Mouse (Mus musculus) heart, embryonic 15.5 days (tissue): ENCODE results near the gene Gm20683. TPM values are rescaled to one million over a fixed set of nuclear protein-coding genes. Genes with fewer than 3 reads are reported as not detected.
A peak's percentile ranks its signal among the peaks of the same experiment; 100 is the strongest.

Source experiments
- ATAC-seq: fragments of 200-750 bp; cut with Nextera tagmentation; replicated peaks from 2 replicates; pipeline ENCODE4 v1.8.0; 2017; ENCODE audit warnings: low read depth, moderate TSS enrichment; ENCODE audit not compliant: insufficient number of reproducible peaks, insufficient read depth, low FRiP score
- H3K27ac ChIP-seq: fragments of 300-500 bp; sonication (generic); 2 replicates; pipeline ENCODE4 v1.5.1; 2015; ENCODE audit warnings: mild to moderate bottlenecking, inconsistent platforms
- H3K27me3 ChIP-seq: fragments of 300-500 bp; sonication (generic); 2 replicates; pipeline ENCODE4 v1.6.1; 2015; ENCODE audit warnings: inconsistent platforms
- H3K36me3 ChIP-seq: fragments of 300-500 bp; sonication (generic); 2 replicates; pipeline ENCODE4 v1.6.1; 2015; ENCODE audit warnings: mild to moderate bottlenecking, inconsistent platforms
- H3K4me1 ChIP-seq: fragments of 300-500 bp; sonication (generic); replicated peaks from 2 replicates; pipeline ENCODE4 v1.6.1; 2015; ENCODE audit warnings: inconsistent platforms
- H3K4me2 ChIP-seq: fragments of 300-500 bp; sonication (generic); 2 replicates; pipeline ENCODE4 v1.6.1; 2015; ENCODE audit warnings: inconsistent platforms, mild to moderate bottlenecking, moderate library complexity
- H3K4me3 ChIP-seq: fragments of 300-500 bp; sonication (generic); 2 replicates; pipeline ENCODE4 v1.5.1; 2015; ENCODE audit warnings: mild to moderate bottlenecking, inconsistent platforms
- H3K9ac ChIP-seq: fragments of 300-500 bp; sonication (generic); 2 replicates; pipeline ENCODE4 v1.6.1; 2015; ENCODE audit warnings: mild to moderate bottlenecking, inconsistent platforms
- H3K9me3 ChIP-seq: fragments of 300-500 bp; sonication (generic); replicated peaks from 2 replicates; pipeline ENCODE4 v1.6.1; 2016; ENCODE audit warnings: inconsistent platforms
- WGBS: fragments of 180-500 bp; shearing (Covaris S2); methylation state at CpG from one replicate; pipeline ENCODE4 v1.1.7; 2015; ENCODE audit warnings: mixed read lengths; 5-methylcytosine and 5-hydroxymethylcytosine counted together
- polyA plus RNA-seq: library from polyadenylated mRNA; unstranded; fragments of >200 nt; fragmentation: Nextera tagmentation; extraction: Ambion mirVana; gene quantifications from 2 replicates; pipeline ENCODE4 v1.2.1, GENCODE M21; 2015

The Gm20683 gene
- polyA plus RNA-seq, 1 experiment from 2014 or later: 1.7 TPM

DNA sequence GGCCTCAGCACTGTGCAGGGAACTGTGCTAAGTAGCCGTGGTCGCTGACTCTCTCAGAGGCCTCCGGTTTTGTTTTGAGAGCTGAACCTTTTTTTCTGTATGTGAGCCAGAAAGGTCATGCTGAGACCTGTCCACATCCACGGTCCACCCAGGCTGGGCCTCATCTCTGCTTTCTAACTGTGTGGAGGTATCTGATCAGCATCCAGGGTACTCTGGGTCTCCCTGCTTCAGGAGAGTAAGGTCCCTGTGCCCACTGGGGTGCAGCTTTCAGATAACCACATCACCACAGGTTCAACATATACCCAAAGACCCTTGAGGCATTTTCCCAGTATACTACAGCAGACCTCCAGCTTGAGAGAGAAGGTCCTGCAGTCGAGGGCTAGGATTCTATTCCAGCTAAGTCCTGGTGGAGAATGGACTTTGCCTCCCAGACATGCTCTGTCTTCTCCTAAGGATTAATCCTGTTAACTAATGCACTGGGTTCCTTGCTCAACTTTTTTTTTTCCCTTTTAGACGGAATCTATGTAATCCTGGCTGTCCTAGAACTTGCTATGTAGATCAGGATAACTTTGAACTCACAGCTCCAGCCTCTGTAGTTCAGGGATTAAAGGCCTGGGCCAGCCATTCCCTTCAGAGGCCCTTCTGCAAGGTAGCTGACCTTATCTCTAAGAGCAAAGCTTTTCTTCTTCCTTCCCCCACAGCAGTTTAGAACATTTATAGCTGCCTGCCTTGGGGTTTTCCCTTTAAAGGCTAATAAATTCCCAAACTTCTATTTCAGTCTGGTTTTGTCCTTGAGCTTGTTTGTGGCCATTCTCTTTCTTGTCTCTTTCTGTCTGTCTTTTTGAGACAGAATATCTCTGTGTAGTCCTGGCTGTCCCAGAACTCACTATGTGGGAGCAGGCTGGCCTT lies 20.4 kb upstream of the Gm20683 start:
- Histone ChIP-seq H3K4me1 (peaks cover 37% of the 10 kb centered on the region), H3K9me3 (no peaks in the 10 kb centered on the region), H3K4me2 (peak overlapping the region; percentile 96), H3K4me3 (peak overlapping the region; percentile 75), H3K9ac (peak overlapping the region; percentile 82), H3K27ac (peak overlapping the region; percentile 72), H3K36me3 (peaks cover 15% of the 10 kb centered on the region; the same call in 1 of the 2 replicates), H3K27me3 (no peaks in the 10 kb centered on the region)
- WGBS: 12% methylated on average over 6 of the region's 6 CpGs
- ATAC-seq: no peak

DNA sequence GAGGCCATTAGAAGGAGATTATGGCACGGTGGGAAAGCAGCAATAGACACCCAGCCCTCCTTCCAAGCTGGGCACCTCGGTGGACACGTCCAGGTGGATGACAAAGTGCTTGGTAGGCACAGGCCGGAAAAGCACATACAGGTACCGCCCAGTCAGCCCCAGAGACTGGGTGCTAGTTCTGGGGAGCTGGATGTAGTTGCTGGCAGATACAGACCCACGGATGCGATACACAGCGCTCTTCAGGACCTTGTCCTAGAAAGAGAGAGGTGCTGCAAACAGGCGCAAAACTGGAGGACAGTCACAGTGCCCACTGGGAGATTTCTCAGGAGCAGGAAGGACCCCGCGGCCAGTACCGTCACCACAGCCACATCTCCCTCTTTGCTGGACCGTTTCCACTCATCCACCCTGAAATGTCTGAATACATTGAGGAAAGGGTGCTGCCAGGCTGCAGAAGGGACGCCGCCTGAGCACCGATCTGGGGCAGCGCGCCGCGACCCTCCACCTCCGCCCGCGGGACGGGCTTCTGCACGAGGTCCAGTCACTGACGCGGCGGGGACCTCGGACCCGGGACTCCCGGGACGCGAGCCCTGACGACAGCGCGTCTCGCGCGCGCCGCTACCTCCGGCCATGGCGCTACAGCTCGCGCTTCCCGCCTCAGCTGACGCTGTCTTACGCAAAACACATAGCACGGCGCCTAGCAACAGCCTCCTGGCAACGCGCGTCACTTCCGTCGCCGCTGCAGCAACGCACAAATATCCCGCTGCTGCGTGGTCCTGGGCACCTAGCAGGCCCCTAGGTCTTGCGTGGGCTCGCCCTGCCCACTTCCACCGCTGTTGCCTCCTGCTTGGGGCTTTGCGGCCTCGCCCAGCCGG lies 19.5 kb upstream of the Gm20683 start, which contains the start of gene Wdr90:
Wdr90 (minus strand) TSS at position 670 of the 872 bp plus-strand sequence.
- Histone ChIP-seq H3K9me3 (no peaks in the 10 kb centered on the region), H3K9ac (peak within 1 kb of the TSS; percentile 82), H3K4me1 (peaks cover 28% of the 10 kb centered on the region), H3K27ac (peak within 1 kb of the TSS; percentile 72), H3K4me2 (peak within 1 kb of the TSS; percentile 96), H3K4me3 (peak within 1 kb of the TSS; percentile 75), H3K27me3 (no peaks in the 10 kb centered on the region), H3K36me3 (peaks cover 15% of the 10 kb centered on the region; the same call in 1 of the 2 replicates)
- WGBS: 3% methylated on average over 65 of the region's 65 CpGs
- ATAC-seq: peak; percentile 81

DNA sequence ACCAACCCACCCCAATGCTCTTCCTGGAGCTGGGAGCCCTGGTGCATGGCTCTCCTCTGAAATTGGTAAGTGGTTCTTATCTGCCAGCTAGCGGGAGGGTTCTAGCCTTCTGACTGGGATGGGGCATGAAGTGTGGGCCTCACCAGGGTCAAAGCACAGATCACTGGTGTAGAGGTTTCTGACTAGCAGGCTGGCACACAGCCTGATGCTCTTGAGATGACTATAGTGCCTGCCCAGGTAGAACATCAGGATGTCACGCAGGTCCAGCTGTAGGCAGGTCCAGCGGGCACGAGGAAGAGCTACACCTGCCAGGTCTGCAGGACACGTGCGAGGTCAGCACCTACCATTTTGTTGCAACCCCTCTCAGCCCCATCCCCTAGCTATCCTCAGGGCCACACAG lies 18.7 kb upstream of the Gm20683 start:
- Histone ChIP-seq H3K9ac (no peak overlapping the region), H3K4me1 (peaks cover 20% of the 10 kb centered on the region), H3K4me3 (no peak overlapping the region), H3K9me3 (no peaks in the 10 kb centered on the region), H3K36me3 (peaks cover 15% of the 10 kb centered on the region; the same call in 1 of the 2 replicates), H3K27me3 (no peaks in the 10 kb centered on the region), H3K27ac (no peak overlapping the region), H3K4me2 (peak overlapping the region; percentile 96)
- ATAC-seq: no peak
- WGBS: 83% methylated on average over 6 of the region's 6 CpGs

DNA sequence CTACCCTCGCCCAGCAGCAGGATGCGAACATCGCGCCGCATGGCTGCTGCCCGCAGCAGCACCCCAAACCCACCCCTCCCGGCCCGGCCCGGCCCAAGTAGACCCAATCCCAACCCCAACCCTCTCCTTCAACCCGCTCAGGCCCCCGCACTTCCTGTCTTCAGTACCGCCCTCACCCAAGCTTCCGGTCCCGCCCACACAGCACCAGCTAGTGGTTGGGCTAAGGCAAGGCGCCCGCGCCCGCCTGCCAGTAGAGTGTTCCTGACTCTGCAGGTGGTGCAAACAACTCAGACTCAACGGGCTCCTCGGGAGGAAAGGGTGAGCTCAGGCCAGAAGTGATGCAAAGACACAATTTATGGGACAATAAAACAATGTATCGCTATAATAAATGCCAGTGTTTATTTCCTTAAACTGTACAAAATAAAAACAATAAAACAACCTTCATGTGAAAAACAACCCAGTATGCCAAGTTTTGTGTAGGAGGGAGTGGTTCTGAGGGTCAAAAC lies 2.9 kb upstream of the Gm20683 start, which contains the start of gene Rhot2:
Rhot2 (minus strand) TSS at position 456 of the 506 bp plus-strand sequence.
- H3K4me3 ChIP-seq: peak within 1 kb of the TSS; percentile 95
- peak within 1 kb of the TSS; percentile 88 for H3K27ac ChIP-seq
- H3K4me2 ChIP-seq: peak within 1 kb of the TSS; percentile 78
- H3K9ac ChIP-seq: peak within 1 kb of the TSS; percentile 96
- peak; percentile 92 for ATAC-seq
- peaks cover 28% of the 10 kb centered on the region for H3K4me1 ChIP-seq
- no peaks in the 10 kb centered on the region for H3K9me3 ChIP-seq
- no peaks in the 10 kb centered on the region for H3K27me3 ChIP-seq
- WGBS: 2% methylated on average over 21 of the region's 21 CpGs
- H3K36me3 ChIP-seq: peaks cover 37% of the 10 kb centered on the region

DNA sequence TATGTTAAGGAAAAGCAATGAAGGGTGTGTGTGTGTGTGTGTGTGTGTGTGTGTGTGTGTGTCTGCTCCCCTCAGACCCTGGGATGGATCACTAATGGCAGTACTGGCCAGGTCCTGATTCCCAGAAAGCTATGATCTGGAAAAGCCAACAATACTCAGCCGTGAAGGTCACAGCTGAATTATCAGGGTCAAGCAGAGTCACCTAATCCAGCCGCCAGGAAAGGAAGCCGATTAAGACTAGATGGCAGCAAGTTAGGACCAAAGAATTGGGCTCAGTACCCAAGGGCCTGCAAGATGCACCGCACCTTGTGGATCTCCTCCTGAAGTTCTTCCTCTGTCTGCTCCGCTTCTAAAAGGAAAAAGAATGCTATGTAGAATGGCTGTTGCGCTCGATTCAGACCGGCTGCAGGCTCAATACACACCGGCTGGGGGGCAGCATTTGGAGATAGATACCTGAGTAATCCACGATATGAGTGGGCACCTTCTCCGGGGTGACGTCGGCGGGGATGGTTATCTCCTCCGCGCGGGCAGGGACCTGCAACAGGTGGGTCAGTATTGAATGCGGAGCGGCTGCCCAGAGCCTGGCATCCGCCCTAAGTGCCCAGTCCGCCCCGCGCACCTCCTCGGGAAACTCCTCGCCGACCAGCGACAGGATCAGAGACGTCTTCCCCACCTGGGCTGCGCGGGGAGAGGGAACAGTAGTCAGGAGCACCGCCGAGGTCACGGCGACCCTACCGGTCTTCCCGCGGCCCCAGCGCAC lies 2.3 kb upstream of the Gm20683 start:
- peaks cover 29% of the 10 kb centered on the region for H3K4me1 ChIP-seq
- H3K27ac ChIP-seq: peak overlapping the region; percentile 88
- WGBS: 1% methylated on average over 38 of the region's 38 CpGs
- H3K9ac ChIP-seq: peak overlapping the region; percentile 96
- peak overlapping the region; percentile 78 for H3K4me2 ChIP-seq
- peaks cover 42% of the 10 kb centered on the region for H3K36me3 ChIP-seq
- H3K4me3 ChIP-seq: peak overlapping the region; percentile 95
- ATAC-seq: peak; percentile 8; the same call in 1 of the 2 replicates
- H3K27me3 ChIP-seq: no peaks in the 10 kb centered on the region
- H3K9me3 ChIP-seq: no peaks in the 10 kb centered on the region

DNA sequence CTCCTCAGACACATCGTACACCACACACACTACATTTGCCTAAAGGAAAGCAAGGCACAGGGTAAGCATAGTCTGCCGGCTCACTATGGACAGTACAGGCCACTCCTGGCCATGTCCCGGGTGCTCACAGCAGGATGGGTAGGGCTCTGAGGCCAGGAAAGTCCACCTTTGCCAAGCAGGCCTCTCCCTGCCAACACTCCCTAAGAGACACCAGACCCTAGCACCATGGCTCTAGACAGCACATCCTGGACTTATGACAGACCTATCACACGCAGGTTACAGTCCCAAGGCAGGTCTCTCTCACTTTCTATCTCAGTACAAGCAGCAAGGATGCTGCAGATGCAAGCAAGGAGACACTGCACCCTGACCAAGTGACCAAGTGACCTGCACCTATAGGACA lies 1.6 kb upstream of the Gm20683 start:
- Histone ChIP-seq H3K4me3 (peak overlapping the region; percentile 95), H3K4me1 (peaks cover 32% of the 10 kb centered on the region), H3K36me3 (peaks cover 40% of the 10 kb centered on the region), H3K27ac (peak overlapping the region; percentile 88; the same call in 1 of the 2 replicates), H3K9ac (peak overlapping the region; percentile 96), H3K9me3 (no peaks in the 10 kb centered on the region), H3K4me2 (peak overlapping the region; percentile 78), H3K27me3 (no peaks in the 10 kb centered on the region)
- WGBS: 87% methylated on average over 4 of the region's 4 CpGs
- no peak for ATAC-seq

DNA sequence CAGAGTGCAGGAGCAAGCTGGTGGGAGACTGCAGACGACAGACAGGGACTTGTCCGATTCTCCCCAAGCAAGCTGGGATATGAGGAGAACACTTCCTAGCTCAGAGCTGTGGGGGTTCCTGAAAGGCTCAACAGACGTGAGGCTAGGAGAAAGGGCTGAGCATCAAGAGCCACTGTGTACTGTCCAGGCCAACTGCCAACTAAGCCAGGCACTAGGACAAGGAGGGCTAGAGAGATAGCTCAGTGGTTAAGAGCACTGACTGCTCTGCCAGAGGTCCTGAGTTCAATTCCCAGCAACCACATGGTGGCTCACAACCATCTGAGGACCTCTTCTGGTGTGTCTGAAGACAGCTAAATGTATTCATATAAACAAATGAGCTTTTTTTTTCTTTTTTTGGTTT lies 946 bp upstream of the Gm20683 start:
- Histone ChIP-seq H3K9ac (no peak overlapping the region), H3K4me2 (no peak overlapping the region), H3K36me3 (peaks cover 40% of the 10 kb centered on the region), H3K9me3 (no peaks in the 10 kb centered on the region), H3K4me1 (peaks cover 38% of the 10 kb centered on the region), H3K27me3 (no peaks in the 10 kb centered on the region), H3K4me3 (no peak overlapping the region), H3K27ac (no peak overlapping the region)
- ATAC-seq: no peak
- WGBS: 81% methylated on average over 3 of the region's 3 CpGs

DNA sequence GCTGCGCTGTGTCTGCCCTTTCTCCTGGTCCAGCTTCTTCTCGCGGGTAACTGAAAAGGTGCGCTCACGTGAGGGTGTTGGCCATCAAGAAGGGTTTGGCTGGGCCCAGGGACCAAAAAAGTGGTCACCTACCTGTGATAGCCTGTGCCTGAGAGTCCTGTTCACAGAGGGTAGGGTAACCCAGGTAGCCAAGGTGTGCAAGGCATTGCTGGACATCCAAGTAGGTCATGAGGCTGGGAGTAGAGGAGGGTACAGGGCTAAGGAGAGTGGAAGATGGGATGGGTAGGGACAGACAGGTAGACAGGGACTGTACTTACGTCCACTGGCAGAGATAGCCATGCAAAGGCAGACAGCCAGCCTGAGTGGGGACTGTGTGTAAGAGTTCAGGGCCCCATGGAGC lies 1.0 kb downstream of the Gm20683 start:
- peaks cover 58% of the 10 kb centered on the region for H3K4me1 ChIP-seq
- H3K27ac ChIP-seq: no peak overlapping the region
- no peak overlapping the region for H3K9ac ChIP-seq
- WGBS: 94% methylated on average over 6 of the region's 6 CpGs
- H3K4me3 ChIP-seq: no peak overlapping the region
- peaks cover 40% of the 10 kb centered on the region for H3K36me3 ChIP-seq
- no peaks in the 10 kb centered on the region for H3K27me3 ChIP-seq
- no peaks in the 10 kb centered on the region for H3K9me3 ChIP-seq
- H3K4me2 ChIP-seq: no peak overlapping the region
- no peak for ATAC-seq

DNA sequence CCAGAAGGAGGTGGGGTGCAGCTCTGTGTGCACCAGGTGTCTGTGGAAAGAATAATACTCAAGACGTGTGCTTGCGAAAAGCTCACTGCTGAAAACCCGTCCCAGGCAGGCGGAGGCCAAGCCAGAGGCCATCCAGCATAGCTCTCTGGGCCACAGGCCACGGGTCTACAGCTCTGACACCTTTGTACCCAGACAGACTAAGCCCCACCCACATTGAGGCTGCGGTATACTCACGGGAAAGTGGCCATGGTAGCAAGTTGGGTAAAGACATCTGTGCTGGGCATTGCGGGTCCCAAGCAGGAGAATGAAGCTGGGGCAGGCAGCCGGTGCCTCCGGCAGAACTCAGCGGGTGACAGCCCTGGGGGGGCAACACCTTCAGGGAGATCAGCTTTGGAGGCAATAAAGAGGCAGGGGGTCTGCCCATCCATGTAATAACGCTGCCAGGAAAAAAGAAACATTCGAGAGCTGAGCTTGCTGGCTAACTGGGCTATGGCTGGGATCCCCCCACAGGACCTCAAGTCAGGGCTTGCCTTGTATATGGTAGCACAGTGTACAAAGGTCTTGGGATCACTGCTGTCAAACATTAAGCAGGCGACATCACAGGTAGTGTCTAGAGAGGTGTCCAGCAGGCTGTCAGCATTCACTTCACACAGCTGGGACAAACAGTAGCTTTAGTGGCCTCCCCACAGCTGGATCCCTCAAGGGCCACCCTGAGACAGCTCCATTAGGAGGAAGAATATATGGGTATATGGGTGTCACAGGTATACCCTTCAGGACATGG lies 1.9 kb downstream of the Gm20683 start:
- Histone ChIP-seq H3K27ac (no peak overlapping the region), H3K36me3 (peaks cover 46% of the 10 kb centered on the region), H3K9me3 (no peaks in the 10 kb centered on the region), H3K27me3 (no peaks in the 10 kb centered on the region), H3K4me1 (peaks cover 61% of the 10 kb centered on the region), H3K4me3 (no peak overlapping the region), H3K9ac (no peak overlapping the region), H3K4me2 (no peak overlapping the region)
- 86% methylated on average over 14 of the region's 14 CpGs for WGBS
- no peak for ATAC-seq

DNA sequence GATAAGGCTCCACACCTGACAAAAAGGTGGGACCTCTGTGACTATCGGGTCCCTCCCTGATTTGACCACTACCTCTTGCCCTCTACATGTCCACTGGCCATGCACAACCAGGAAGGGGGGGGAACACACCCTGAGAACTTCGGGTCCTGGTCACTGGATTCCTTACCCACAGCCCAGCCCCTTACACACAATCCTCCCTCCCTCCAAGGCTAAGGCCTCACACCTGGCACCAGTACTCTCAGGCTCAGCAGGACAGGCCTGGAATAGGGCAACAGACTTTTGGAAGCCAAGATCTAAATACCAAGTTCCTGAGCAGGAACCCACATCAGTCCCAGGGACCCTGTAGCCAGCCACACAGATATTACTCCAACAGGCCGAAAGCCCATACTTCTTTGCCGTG lies 2.7 kb downstream of the Gm20683 start:
- no peaks in the 10 kb centered on the region for H3K9me3 ChIP-seq
- no peak overlapping the region for H3K27ac ChIP-seq
- H3K9ac ChIP-seq: no peak overlapping the region
- H3K4me1 ChIP-seq: peaks cover 66% of the 10 kb centered on the region
- H3K4me2 ChIP-seq: no peak overlapping the region
- ATAC-seq: no peak
- WGBS: 75% methylated on average over 4 of the region's 4 CpGs
- H3K4me3 ChIP-seq: no peak overlapping the region
- peaks cover 46% of the 10 kb centered on the region for H3K36me3 ChIP-seq
- no peaks in the 10 kb centered on the region for H3K27me3 ChIP-seq
